Mouse (Mus musculus) forebrain, embryonic 10.5 days (tissue): ENCODE data around the gene Glyr1. TPM values are rescaled to one million over a fixed set of nuclear protein-coding genes. Genes with fewer than 3 reads are reported as not detected.

Source experiments
- DNase-seq: peaks from one replicate; pipeline ENCODE4 v3.0.0-alpha.2; 2017; ENCODE audit warnings: low spot score; ENCODE audit errors: extremely low spot score
- H3K27ac ChIP-seq: fragments of 300-500 bp; sonication (generic); 2 replicates; pipeline ENCODE4 v1.5.1; 2016; ENCODE audit warnings: mild to moderate bottlenecking
- H3K27me3 ChIP-seq: fragments of 300-500 bp; sonication (generic); 2 replicates; pipeline ENCODE4 v1.6.1; 2016; ENCODE audit warnings: mild to moderate bottlenecking; ENCODE audit not compliant: poor library complexity, severe bottlenecking
- H3K36me3 ChIP-seq: fragments of 300-500 bp; sonication (generic); replicated peaks from 2 replicates; pipeline ENCODE4 v1.6.1; 2016; ENCODE audit warnings: mild to moderate bottlenecking, moderate library complexity
- H3K4me1 ChIP-seq: fragments of 300-500 bp; sonication (generic); 2 replicates; pipeline ENCODE4 v1.6.1; 2016
- H3K4me3 ChIP-seq: fragments of 300-500 bp; sonication (generic); 2 replicates; pipeline ENCODE4 v1.5.1; 2016; ENCODE audit warnings: mild to moderate bottlenecking, moderate library complexity
- H3K9me3 ChIP-seq: fragments of 300-500 bp; sonication (generic); 2 replicates; pipeline ENCODE4 v1.6.1; 2016; ENCODE audit warnings: mild to moderate bottlenecking, moderate library complexity
- WGBS: fragments of 180-500 bp; shearing (Covaris S2); methylation state at CpG from one replicate; pipeline ENCODE4 v1.1.7; 2016; 5-methylcytosine and 5-hydroxymethylcytosine counted together
- polyA plus RNA-seq: library from polyadenylated mRNA; unstranded; fragments of >200 nt; fragmentation: Nextera tagmentation; extraction: Ambion mirVana; gene quantifications from 2 replicates; pipeline ENCODE4 v1.2.1, GENCODE M21; 2016

Glyr1 gene
- 216 and 223 TPM in 2 replicates for polyA plus RNA-seq

DNA sequence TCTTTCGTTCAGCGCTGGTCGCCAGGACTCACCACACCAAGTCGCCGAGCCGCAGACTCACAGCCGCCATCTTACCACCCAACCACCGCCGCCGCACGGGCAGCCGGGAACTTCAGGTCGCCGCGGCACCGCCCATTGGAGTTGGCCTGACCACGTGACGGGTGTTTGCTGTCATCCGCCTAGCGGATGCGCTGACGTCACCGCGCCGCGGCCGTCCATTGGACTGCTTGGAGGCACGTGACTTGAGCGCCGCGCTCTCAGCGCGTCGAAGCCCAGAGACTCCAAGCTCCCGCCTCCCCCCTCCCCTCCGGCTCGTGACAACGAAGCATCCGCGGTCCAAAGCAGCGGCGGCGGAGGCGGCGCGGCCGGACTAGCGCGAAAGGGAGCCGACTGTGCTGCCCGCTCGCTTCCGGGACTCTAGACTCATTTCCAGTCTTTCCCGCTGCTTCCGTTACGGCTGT lies at the start of gene Glyr1, which contains the start of gene Ubn1:
TSS of gene Glyr1 (minus strand) at position 90 of the 461 bp plus-strand sequence.
TSS of gene Ubn1 (plus strand) at position 284 of the 461 bp plus-strand sequence.
- Histone ChIP-seq H3K4me3 (peak within 1 kb of the TSS; percentile 76), H3K27ac (peak within 1 kb of the TSS; percentile 91), H3K4me1 (peaks cover 34% of the 10 kb centered on the region), H3K36me3 (peaks cover 52% of the 10 kb centered on the region), H3K27me3 (no peaks in the 10 kb centered on the region), H3K9me3 (no peaks in the 10 kb centered on the region)
- peak; percentile 99 for DNase-seq
- WGBS = under 1% methylated on average over 56 of the region's 56 CpGs

DNA sequence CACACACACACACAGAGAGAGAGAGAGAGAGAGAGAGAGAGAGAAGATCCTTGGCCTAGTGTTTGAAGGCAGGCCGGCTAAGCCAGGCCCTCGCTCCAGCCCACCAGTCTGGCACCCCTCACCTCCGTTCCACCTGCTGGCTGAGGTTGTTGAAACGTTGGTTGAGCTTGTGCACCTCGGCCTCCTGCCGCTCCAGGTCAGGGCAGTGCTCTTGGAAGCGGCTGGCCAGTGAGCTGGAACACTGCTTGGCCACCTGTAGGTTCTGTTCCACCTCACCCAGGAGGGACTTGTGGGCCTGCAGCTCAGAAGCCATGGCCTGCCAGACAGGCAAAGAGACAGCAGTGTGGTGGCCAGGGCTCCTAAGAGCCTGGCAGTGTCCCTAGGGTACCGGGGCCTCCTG lies 46.8 kb upstream of the Glyr1 start:
- H3K27me3 ChIP-seq = no peaks in the 10 kb centered on the region
- H3K4me3 ChIP-seq = no peak overlapping the region
- no peaks in the 10 kb centered on the region for H3K36me3 ChIP-seq
- H3K27ac ChIP-seq = no peak overlapping the region
- no peaks in the 10 kb centered on the region for H3K4me1 ChIP-seq
- no peaks in the 10 kb centered on the region for H3K9me3 ChIP-seq
- DNase-seq = no peak
- WGBS = 85% methylated on average over 8 of the region's 8 CpGs

DNA sequence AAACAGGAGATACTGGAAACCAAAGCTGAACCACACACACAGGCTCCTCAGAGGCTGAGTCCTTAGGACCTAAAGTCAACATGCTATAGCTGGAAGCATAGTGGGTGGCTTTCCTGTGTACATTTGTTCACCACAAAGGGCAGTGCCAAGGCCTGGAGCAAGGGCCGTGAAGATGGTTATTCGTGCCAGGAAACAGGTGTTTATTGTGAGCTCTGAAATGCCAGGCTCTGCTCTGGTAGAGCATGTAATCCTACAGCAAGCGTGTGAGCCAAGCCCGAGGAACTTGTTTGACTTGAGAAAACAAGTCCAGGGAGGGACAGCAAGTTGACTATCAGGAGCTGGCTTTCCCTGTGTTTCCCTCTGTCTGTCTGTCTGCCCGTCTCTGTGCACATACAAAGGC lies 43.6 kb upstream of the Glyr1 start:
- Histone ChIP-seq H3K27ac (no peak overlapping the region), H3K4me1 (no peaks in the 10 kb centered on the region), H3K4me3 (no peak overlapping the region), H3K36me3 (peaks cover 10% of the 10 kb centered on the region), H3K27me3 (no peaks in the 10 kb centered on the region), H3K9me3 (no peaks in the 10 kb centered on the region)
- DNase-seq = no peak
- 87% methylated on average over 5 of the region's 5 CpGs for WGBS

DNA sequence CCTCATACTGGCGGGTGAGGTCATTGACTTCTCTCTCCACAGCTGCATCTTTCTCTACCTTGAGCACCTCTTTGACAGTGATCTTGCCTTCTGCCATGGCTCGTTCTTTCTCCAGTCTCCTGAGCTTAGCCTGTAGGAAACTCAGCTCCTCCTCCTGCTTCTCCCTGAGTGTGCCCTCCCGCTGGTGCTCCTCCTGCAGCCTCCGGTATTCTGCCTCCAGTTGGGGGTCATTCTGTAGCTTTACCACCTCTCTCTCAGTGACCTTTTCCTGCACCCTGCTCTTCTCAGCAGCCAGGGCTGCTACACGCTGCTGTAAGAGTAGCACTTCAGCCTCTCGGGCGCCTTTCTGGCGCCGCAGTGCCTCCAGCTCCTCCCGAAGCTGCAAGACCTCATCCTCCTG lies 39.4 kb upstream of the Glyr1 start:
- H3K27me3 ChIP-seq = no peaks in the 10 kb centered on the region
- no peak overlapping the region for H3K27ac ChIP-seq
- peaks cover 53% of the 10 kb centered on the region for H3K36me3 ChIP-seq
- H3K4me1 ChIP-seq = no peaks in the 10 kb centered on the region
- DNase-seq = no peak
- WGBS = 78% methylated on average over 10 of the region's 10 CpGs
- H3K9me3 ChIP-seq = no peaks in the 10 kb centered on the region
- H3K4me3 ChIP-seq = no peak overlapping the region

DNA sequence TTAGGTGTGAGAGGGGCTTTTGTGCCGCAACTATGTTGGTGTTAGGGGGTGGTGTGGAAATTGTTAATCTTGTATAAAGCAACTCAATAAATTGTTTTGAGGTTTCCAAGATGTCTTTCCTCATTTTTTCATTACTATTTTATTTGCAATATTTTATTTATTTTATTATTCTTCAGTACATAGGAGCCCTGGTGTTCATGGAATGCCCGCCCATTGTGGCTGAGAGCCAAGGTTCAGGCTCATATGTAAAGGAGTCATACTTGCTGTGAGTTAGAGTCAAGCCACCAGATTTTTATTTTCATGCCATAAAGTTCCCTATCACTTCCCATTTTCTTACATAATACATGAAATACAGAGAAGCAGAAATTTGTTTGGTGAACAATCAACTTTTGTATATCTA lies 36.5 kb upstream of the Glyr1 start:
- Histone ChIP-seq H3K4me3 (no peak overlapping the region), H3K4me1 (no peaks in the 10 kb centered on the region), H3K9me3 (no peaks in the 10 kb centered on the region), H3K27me3 (no peaks in the 10 kb centered on the region), H3K27ac (no peak overlapping the region), H3K36me3 (peaks cover 80% of the 10 kb centered on the region)
- WGBS = 94% methylated on average over 2 of the region's 2 CpGs
- no peak for DNase-seq

DNA sequence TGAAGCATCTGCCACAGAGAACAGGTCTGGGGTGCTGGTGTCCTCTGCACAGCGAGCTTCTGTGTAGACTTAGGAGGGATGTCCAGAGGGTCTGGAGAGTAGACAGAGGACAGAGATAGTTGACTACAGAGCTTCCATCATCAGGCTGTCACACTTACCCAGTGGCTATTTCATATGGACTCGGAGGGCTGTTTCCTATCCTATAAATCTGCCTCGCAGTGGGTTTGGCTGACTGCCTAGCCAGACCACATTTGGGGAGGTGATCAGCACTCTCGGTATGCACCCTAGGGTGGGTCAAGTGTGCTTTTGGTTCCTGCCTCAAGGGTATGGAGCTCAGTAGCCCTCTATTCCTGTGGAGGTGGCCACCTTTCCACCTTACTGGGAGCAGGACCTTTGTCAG lies 35.5 kb upstream of the Glyr1 start:
- 96% methylated on average over 4 of the region's 4 CpGs for WGBS
- Histone ChIP-seq H3K9me3 (no peaks in the 10 kb centered on the region), H3K27ac (no peak overlapping the region), H3K27me3 (no peaks in the 10 kb centered on the region), H3K36me3 (peaks cover 84% of the 10 kb centered on the region), H3K4me3 (no peak overlapping the region), H3K4me1 (no peaks in the 10 kb centered on the region)
- DNase-seq = no peak

DNA sequence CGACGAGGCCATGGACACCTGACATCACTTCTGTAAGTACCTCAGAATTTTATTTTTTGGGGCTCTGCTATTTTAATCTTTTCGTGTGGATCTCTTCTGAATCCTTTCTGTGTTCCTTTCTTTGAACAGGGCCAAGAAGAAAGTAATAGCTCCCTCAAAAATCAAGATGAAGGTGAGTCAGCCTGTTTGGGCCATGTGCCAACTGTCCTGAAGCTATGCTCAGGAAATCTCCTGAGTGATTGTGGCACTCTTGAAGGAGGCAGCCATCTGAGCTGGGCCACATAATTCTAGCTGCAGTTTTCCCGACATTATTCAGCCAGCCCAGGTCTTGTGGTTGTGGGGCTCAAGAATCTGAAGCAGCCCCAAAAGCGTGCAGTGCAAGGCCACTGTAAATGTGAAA lies 24.7 kb upstream of the Glyr1 start:
- Histone ChIP-seq H3K27ac (no peak overlapping the region), H3K9me3 (no peaks in the 10 kb centered on the region), H3K36me3 (peaks cover 99% of the 10 kb centered on the region), H3K4me1 (no peaks in the 10 kb centered on the region), H3K27me3 (no peaks in the 10 kb centered on the region), H3K4me3 (no peak overlapping the region)
- WGBS = 95% methylated on average over 5 of the region's 5 CpGs
- no peak for DNase-seq

DNA sequence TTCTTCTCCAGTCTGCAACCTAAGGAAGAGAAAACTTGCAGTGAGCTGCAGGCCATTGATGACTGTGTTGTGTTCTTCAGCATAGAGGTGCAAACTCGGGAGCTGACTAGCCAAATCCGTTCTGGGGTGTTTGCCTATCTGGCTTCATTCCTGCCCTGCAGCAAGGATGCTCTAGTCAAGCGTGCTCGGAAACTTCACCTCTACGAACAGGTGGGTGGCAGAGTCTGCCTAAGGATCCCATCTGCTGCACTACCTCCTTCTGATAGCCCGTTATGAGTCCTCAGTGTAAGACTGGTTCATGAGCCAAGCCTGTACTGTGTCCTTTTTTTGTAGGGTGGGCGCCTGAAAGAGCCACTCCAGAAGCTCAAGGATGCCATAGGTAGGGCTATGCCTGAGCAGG lies 22.3 kb upstream of the Glyr1 start:
- no peak for DNase-seq
- H3K4me3 ChIP-seq = no peak overlapping the region
- peaks cover 96% of the 10 kb centered on the region for H3K36me3 ChIP-seq
- no peak overlapping the region for H3K27ac ChIP-seq
- WGBS = 94% methylated on average over 7 of the region's 7 CpGs
- H3K27me3 ChIP-seq = no peaks in the 10 kb centered on the region
- no peaks in the 10 kb centered on the region for H3K9me3 ChIP-seq
- no peaks in the 10 kb centered on the region for H3K4me1 ChIP-seq

DNA sequence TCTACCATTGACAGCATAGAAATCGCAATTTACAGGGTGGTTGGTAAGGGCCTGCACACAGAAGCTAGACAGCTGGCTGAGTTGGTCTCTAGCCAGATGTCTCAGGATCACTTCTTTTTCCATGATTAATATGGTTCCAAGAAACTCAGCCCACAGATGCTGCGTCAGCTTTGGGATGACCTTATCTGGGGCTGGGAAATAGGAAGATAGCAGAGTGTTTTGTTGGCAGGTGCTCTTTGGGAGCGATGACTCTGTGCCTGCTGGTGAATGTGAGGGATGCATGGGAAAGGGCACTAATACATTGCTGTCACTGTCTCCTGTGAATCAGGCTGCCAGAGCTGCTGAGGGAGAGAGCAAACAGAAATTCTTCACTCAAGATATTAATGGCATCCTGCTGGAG lies 20.7 kb upstream of the Glyr1 start:
- Histone ChIP-seq H3K27ac (no peak overlapping the region), H3K36me3 (peaks cover 95% of the 10 kb centered on the region), H3K9me3 (no peaks in the 10 kb centered on the region), H3K4me1 (no peaks in the 10 kb centered on the region), H3K4me3 (no peak overlapping the region), H3K27me3 (no peaks in the 10 kb centered on the region)
- 94% methylated on average over 3 of the region's 3 CpGs for WGBS
- no peak for DNase-seq

DNA sequence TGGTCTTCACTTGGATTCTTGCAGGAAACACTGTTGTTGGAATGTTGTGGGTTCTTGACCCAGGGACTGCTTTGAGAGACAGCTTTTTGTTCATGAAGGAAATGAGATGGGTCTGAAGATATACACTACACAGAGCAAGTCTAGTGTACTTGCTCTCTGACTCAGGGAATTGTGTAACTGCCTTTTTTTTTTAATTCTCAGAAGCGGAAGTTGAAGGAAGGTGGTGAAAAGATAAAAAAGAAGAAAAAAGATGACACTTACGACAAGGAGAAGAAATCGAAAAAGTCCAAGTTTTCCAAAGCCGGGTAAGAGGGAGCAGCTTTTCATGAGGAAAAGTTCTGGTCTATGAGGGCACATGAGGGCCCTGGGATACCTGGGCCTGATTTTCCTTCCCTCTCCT lies 13.8 kb upstream of the Glyr1 start:
- peaks cover 87% of the 10 kb centered on the region for H3K36me3 ChIP-seq
- 95% methylated on average over 4 of the region's 4 CpGs for WGBS
- no peaks in the 10 kb centered on the region for H3K4me1 ChIP-seq
- no peak overlapping the region for H3K4me3 ChIP-seq
- DNase-seq = no peak
- no peaks in the 10 kb centered on the region for H3K9me3 ChIP-seq
- H3K27me3 ChIP-seq = no peaks in the 10 kb centered on the region
- no peak overlapping the region for H3K27ac ChIP-seq

DNA sequence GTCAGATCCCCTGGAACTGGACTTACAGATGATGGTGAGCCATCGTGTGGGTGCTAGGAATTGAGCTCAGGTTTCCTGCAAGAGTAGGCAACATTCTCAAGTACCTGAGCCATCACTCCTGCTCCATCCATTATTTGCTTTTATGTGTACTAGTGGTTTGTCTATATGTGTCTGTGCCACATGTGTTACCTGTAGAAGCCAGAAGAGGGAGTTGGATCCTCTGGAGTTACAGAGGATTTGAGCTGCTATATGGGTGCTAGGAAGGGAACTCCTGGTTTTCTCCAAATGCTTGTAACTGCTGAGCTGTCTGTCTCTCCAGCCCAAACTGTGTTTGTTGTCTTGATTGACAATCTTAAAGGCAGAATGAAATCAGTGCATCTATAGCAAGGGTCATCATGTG lies 8.5 kb upstream of the Glyr1 start:
- H3K4me3 ChIP-seq = no peak overlapping the region
- no peak for DNase-seq
- no peaks in the 10 kb centered on the region for H3K9me3 ChIP-seq
- 87% methylated on average over 1 of the region's 1 CpGs for WGBS
- H3K4me1 ChIP-seq = no peaks in the 10 kb centered on the region
- H3K36me3 ChIP-seq = peaks cover 86% of the 10 kb centered on the region
- no peak overlapping the region for H3K27ac ChIP-seq
- no peaks in the 10 kb centered on the region for H3K27me3 ChIP-seq

DNA sequence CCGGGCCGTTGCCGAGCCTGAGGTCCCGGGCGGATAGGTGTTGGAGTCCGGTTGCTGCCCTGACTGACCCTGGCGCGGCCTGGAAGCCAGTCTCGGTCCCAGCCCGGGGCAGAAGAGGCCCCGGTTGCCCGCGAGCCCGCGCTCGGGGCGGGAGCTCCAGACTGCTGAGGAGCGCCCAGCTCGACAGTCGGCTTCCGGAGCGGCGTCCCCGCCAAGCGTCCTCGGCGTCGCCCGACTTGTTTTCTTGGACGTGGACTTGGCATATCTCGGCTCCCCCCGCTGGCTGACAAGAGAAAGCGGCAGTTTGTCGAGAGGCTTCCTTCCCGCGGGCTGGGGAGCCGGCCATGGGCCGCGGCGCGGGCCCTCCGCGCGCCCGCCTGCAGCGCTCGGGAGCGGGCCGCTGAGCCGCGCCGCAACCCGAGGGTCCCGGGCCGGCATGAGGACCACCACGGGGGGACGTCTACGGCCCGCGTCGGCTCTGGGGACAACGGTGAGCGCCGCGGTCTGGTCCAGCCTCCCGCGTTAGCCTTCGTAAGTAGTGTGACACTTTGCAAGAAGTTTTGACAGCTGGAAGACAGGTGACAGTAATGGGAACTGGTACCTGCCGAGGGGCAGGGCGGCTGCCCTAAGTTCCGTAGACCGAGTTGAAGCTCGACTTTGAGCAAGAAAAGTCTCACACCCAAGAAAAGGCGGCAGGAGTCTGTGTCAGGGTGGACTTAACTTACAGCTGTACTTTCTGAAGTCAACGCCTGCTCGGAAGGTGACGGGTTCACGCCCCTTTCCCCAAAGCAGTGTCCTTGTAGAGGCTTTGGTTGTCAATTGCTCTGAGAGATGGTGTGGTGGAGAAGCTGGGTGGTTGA lies 818 bp upstream of the Glyr1 start:
- Histone ChIP-seq H3K27me3 (no peaks in the 10 kb centered on the region), H3K4me3 (peak overlapping the region; percentile 76)
- DNase-seq = peak; percentile 71

DNA sequence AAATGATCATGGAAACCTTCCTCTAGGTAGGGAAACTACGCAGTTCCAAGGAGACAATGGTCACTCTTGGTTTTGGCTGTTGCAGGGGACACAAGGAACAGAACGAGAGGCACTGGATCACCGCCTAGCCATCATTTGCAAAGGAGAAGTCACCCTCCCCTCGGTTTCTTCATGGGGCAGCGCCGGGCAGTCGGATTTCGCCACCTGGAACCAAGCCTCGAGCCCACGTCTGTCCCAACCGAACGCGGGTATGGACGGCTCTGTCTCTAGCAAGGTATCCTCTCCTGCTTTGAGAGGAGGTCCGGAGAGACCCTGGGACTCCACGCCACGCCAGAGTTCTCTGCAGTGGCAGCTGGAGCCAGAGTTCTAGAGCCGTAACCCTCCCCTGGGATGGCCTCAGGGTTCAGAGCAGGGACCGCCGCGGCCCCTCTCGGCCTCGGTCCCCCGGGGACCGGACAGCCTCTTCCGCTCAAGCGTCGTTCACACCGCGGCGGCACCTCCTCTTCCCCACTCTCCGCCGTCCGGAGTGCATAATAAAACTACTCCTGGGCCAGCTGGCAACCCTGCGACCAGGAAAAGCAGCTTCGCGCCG lies 385 bp downstream of the Glyr1 start:
- peaks cover 34% of the 10 kb centered on the region for H3K4me1 ChIP-seq
- WGBS = under 1% methylated on average over 38 of the region's 38 CpGs
- H3K9me3 ChIP-seq = no peaks in the 10 kb centered on the region
- peak overlapping the region; percentile 91 for H3K27ac ChIP-seq
- peak overlapping the region; percentile 76 for H3K4me3 ChIP-seq
- DNase-seq = no peak
- H3K27me3 ChIP-seq = no peaks in the 10 kb centered on the region
- H3K36me3 ChIP-seq = peaks cover 54% of the 10 kb centered on the region

More for the DNA sequence above, 818 bp upstream of the Glyr1 start:
- WGBS = under 1% methylated on average over 78 of the region's 78 CpGs
- Histone ChIP-seq H3K9me3 (no peaks in the 10 kb centered on the region), H3K4me1 (peaks cover 34% of the 10 kb centered on the region), H3K27ac (peak overlapping the region; percentile 91), H3K36me3 (peaks cover 52% of the 10 kb centered on the region)
